Mouse (Mus musculus) right cerebral cortex, adult 2 months (tissue): ENCODE results near the gene Med28.
A peak's percentile ranks its signal among the peaks of the same experiment; 100 is the strongest.

Source experiments
- DNase-seq, 2 experiments: peaks; one replicate each; pipeline ENCODE4 v3.0.0; 2021 to 2022; ENCODE audit warnings: low spot score in 2 of 2

The Med28 gene

DNA sequence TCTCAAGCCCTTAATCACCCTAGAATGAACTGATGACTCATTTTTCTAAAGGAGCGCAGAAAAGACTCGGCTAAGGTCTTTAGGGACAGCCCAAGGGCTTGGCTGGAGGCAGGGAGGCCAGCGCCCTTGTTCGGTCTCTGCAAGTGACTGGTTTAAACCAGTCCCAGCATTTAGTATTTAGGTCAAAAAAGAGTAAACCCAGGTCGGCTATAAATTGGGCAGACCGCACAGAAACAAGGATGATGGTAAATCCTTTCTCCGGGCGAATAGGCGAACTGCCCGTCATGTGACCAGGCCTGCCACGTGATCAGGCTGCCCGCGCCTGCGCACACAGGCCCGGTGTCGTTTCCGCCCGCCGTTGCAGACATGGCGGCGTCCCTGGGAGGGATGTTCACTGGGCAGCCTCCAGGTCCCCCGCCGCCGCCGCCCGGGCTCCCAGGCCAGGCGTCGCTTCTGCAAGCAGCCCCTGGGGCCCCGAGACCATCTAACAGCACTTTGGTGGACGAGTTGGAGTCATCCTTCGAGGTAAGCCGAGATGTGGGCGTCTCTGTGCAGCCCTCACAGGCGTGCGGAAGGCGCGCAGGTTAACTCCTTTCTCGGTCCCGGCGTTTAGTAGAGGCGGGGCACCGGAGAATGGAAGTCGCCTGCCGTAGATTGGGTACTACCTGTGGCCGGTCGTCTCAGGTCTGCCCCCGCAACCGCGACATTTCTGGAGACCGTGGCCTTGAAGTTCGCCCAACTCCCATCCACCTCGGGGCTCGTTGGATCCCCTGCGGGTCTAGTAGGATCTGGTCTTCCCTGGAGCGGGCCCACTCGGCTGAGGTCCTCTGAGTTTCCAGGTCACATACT, at the start of gene Med28:
Gene Med28 (plus strand): TSS at position 270 of the 849 bp plus-strand sequence.
- DNase-seq: peak; percentile 95 to 96

GRCm38 (mm10) chr5:45472880-45473450, 47.1 kb upstream of the Med28 start:
- no peak for DNase-seq

GRCm38 (mm10) chr5:45473521-45473920, 46.5 kb upstream of the Med28 start:
- no peak for DNase-seq

- DNase-seq: peak; percentile 70 to 72
These were observed 45.8 kb upstream of the Med28 start for GRCm38 (mm10) chr5:45474215-45474614.

- no peak for DNase-seq
These were observed 45.3 kb upstream of the Med28 start for GRCm38 (mm10) chr5:45474758-45475157.

DNA sequence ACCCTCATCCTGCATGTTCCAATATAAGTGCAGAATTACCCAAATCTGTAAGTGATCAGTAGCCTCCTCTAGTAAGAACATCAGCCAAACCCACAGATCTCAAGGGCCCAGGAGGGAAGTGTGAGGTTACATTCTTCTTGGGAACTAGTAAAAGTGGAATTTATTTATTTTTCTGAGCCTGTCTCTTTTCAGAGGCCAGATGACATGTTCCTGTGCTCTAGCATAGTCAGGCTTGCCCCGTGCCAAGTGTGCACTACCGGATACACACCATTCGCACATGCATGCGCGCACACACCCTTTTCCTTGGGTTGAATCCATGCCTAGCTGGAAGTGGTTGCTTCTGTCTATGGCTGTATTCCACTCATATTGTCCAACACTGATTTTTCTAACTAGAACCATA, 44.3 kb upstream of the Med28 start:
- DNase-seq: no peak

GRCm38 (mm10) chr5:45476288-45476687, 43.7 kb upstream of the Med28 start:
- DNase-seq: peak in 1 of 2 experiments; percentile 45

DNA sequence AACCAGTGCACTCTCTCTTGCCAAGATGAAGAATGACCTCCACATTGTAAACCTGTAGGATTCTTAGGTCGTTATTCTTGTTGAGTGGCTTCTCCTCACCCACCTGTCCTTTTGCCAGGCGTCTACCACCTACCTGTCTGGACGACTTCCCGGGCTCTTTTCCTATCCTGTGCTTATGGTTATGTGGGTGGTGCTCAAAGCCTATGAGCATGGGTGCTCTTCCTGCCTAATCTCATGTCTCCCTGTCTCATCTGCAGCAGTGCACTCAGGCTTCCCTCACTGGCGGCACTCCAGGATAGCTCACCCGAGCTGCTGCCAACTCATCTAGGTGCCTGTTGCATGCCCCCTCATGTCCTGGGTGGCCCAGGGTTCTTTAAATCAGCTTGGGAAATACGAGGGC, 42.4 kb upstream of the Med28 start:
- DNase-seq: no peak

DNA sequence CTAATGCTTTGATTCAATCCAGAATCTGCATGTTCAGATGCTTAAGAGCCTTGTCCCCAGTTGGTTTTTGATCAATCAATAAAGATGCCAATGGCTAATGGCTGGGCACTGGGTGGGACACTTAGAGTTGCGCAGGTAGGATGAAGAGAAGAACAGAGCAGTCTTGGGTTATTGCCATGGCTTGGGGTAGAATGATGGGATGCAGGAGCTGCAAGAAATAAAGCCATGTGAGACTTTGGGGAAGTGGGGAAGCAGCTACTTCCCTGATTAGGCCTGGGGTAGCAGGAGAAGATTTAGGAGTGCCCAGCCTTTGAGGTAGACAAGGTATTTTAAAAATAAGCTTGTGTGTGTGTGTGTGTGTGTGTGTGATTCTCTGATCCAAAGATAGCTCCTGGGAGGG, 40.0 kb upstream of the Med28 start:
- DNase-seq: no peak

DNA sequence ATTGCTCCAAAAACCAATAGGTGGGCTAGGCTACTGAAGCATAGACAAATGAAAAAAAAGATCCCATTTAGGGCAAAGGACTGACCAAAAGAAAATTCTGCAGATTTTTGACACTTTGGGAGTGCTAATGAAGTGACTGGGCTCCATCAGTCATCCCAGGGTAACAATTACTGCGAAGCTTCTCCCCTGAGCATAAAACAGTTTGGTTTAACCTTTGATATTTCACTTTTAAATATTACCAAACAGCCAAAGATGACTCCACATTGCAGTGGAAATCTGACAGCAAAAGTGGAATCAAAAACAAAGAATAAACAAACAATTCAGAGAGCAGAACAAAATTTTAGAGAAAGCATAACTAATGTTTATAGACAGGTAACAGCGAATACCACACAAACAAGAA, 38.9 kb upstream of the Med28 start:
- no peak for DNase-seq

DNA sequence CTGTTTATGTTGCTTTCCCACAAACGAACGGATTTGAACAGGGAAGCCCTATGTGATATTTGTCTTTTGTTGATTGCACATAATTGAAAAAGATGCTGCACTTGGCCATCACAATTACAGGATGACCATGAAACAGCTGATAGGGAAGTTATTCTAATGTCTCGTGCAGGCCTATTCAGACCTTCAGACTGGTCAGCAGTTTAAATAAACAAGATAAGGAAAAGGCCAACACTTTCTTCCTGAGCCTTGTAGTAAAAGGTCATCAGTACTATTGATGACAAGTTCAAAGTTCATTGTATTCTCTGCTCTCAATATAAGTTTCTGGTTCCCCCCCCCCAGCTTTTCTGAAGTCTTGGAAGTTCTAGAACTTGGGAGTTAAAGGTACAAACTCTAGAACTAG, 37.4 kb upstream of the Med28 start:
- no peak for DNase-seq

DNA sequence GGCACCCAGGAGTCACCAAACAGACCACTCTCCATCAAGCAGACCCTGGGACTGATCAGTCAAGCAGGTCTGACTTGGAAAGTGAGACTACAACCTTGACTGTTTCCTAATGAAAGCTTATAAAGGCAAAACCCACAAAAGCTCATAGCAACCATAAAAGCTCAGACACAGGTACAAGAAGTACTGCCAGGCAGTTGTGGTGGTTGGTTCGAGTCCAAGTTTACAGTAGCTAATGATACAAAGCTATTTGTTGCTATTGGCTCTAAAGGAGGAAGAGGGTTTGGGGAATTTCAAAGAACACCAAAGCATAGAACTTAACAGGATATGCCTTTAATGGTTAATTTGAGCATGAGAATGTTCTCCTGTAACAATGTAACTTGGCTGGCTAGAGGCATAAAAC, 36.4 kb upstream of the Med28 start:
- no peak for DNase-seq

DNA sequence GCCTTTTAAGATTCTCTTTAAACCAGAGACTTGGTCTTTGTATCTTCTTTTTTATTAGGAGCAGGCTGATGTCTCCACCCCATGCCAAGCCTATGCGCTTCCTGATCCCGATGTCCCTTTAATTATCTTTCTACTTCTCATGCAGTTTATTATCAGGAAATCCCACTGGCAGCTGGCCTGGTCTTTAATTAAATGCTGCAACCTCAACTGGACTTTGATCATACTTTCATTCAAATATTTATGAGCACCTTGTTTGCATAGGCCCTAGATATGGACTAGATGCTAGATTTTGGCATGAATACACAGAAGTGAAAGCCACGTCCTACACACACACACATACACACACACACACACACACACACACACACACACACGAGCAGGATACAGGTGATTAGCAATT, 28.3 kb upstream of the Med28 start:
- no peak for DNase-seq

- DNase-seq: peak; percentile 93 to 96
These were observed 26.6 kb upstream of the Med28 start, which contains the start of gene Lap3 for GRCm38 (mm10) chr5:45493191-45494092. Lap3 (plus strand) TSS chr5:45493374.

DNA sequence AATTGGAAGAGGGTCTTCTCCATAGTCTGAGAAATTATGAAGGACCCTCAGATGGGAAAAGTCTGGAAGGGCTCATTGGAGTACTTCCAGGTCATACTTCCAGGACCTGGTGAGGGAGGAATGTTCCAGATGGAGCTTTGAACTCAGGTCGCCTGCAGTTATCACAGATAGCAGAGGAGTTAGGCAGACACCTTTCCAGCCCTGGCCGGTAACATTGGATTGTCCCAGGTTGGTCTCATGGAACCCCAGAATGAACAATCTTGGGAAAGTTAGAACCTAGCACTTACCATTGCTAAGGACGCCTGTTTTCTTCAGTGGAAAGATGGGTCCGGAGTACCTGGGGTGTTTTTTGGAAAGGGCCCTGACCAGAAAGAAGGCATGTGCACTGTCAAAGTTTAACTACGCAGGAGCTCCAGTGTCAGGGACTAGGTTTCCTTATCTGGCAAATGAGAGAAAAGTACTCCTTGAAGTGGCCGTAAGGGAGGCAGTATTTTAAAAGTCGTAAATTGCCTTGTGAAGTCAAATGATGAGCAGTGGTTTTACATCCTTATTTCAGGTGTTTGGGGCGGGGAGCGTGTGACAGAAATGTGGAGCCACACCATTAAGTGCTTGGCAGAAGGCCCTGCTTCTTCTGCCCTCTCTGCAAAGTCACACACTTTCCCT, 25.8 kb upstream of the Med28 start:
- DNase-seq: no peak

DNA sequence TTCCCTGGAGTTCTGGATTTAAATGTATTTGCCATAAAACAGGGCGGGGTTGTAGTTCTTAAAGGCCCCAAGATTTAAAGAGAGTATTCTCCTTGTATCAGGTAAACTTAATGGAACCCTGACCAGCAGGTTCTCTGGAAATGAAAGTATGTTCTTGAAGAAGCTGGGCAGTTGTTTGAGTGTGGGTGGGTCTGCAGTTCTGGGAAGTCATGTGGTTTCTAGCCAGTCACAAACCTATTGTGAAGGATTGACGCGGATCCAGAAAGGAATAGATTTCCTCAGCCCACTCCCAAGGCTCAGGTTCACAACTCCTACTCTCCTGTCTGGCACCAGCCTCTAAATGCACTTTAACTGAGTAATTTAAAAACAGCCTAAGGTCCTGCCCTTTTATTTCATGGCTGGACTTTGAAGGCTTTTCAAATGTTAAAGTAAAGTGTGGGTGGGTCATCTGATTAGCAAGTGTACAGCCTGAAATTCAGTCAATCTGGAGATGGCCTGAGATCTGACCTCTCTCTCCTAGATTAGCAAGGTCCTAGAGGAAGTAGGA, 24.5 kb upstream of the Med28 start:
- no peak for DNase-seq

GRCm38 (mm10) chr5:45496042-45496441, 24.0 kb upstream of the Med28 start:
- no peak for DNase-seq

- DNase-seq: no peak
These were observed 23.6 kb upstream of the Med28 start for GRCm38 (mm10) chr5:45496479-45496878.

DNA sequence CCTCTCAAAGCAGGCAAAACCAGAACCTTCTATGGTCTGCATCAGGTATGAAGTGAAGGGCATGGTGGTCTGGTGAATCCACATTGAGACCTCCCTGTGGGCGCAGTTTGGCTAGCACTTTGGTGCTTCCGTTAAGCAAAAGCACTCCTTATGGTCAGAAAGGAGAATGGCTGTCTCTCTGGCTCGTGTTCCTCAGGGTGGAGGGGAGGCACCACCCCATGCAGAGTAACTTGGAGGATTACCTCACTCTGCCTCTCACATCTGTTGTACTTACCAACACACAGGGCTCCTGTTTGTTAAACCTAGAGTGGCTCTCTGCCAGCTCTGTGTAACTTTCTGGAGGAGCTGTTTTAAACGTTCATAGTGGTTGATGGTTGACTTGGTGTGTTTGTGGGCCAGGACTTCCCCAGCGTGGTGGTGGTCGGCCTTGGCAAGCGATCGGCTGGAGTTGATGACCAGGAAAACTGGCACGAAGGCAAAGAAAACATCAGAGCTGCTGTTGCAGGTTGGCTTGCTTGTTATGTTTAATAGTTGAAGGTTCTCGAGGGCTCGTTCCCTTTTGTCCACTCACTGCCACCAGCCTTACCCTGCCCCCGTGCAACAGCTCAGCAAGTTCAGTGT, 23.0 kb upstream of the Med28 start:
- no peak for DNase-seq

- DNase-seq: no peak
These were observed 22.5 kb upstream of the Med28 start for GRCm38 (mm10) chr5:45497564-45497963.

DNA sequence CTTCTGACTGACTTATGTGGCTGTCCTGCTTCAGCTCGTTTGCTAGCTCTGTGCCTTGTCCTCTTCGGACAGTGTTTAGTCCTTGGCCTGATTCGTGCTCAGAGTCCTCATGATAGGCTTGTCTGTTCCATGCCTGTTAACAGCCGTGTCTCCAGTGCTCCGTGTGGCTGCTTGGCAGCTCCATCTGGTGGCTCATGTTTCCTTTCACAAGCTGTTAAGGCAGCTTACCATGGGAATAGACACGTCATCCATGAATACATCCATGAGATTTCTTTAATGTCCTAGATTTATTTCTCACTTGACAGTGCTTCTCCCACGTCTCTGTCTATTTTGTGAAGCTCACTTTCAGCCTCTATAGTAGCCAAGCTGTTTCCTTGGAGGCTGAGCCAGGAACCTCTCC, 10.0 kb upstream of the Med28 start:
- no peak for DNase-seq
